Mouse (Mus musculus) MEL (cell line): ENCODE measurements around the gene Nat8f5.

Experiments used
- CTCF ChIP-seq, 3 experiments: IDR thresholded peaks in 2 of 3; conservative IDR thresholded peaks in 1 of 3; 2 replicates each; pipeline ENCODE4 v1.5.1; 2011 to 2012; ENCODE audit warnings: low read length in 3 of 3, low read depth in 2 of 3, mild to moderate bottlenecking in 2 of 3, improper control_type of control experiment in 1 of 3, inconsistent platforms in 1 of 3, mixed read lengths in 1 of 3, moderate library complexity in 1 of 3; ENCODE audit not compliant: control insufficient read depth in 1 of 3, insufficient read depth in 1 of 3, poor library complexity in 1 of 3, severe bottlenecking in 1 of 3
- E2F4 ChIP-seq: IDR thresholded peaks from 2 replicates; pipeline ENCODE4 v1.6.1; 2011; ENCODE audit warnings: low read depth, low read length, improper control_type of control experiment, borderline replicate concordance
- MAZ ChIP-seq: IDR thresholded peaks from 2 replicates; pipeline ENCODE4 v1.6.1; 2012; ENCODE audit warnings: low read depth, mild to moderate bottlenecking, inconsistent platforms, low read length, improper control_type of control experiment
- MEF2A ChIP-seq: IDR thresholded peaks from 2 replicates; pipeline ENCODE4 v1.6.1; 2014; ENCODE audit warnings: low read depth, mild to moderate bottlenecking, inconsistent platforms, low read length, improper control_type of control experiment; ENCODE audit not compliant: poor library complexity, insufficient replicate concordance, severe bottlenecking; ENCODE audit errors: extremely low read depth
- MYC ChIP-seq: IDR thresholded peaks from 2 replicates; pipeline ENCODE4 v1.6.1; 2011; ENCODE audit warnings: low read depth, mild to moderate bottlenecking, low read length, improper control_type of control experiment, moderate library complexity
- POLR2AphosphoS2 ChIP-seq: IDR thresholded peaks from 2 replicates; pipeline ENCODE4 v1.6.1; 2011; ENCODE audit warnings: low read length, improper control_type of control experiment

GRCm38 (mm10) chr6:85813339-85813738, 7.4 kb downstream of the Nat8f5 start:
- TF ChIP-seq MAZ (no peak), E2F4 (no peak), CTCF (IDR thresholded peaks at IDR 0.05 in 2 of 3, conservative IDR thresholded peaks at IDR 0.05 in 1 of 3; ENCODE audit: control insufficient read depth in 1 of 3, insufficient read depth in 1 of 3, low read depth in 2 of 3, low read length in 3 of 3, poor library complexity in 1 of 3, severe bottlenecking in 1 of 3) (no peak), MYC (no peak), MEF2A (no peak), POLR2AphosphoS2 (no peak)
